Mouse (Mus musculus) lung, postnatal 0 days (tissue): ENCODE data around the gene Crabp2.

Source experiments
- CTCF ChIP-seq: IDR thresholded peaks from 2 replicates; pipeline ENCODE4 v1.5.1; 2016; ENCODE audit warnings: antibody characterized with exemption, mild to moderate bottlenecking
- EP300 ChIP-seq: IDR thresholded peaks from 2 replicates; pipeline ENCODE4 v1.6.1; 2016; ENCODE audit warnings: antibody characterized with exemption, mild to moderate bottlenecking, control low read depth

DNA sequence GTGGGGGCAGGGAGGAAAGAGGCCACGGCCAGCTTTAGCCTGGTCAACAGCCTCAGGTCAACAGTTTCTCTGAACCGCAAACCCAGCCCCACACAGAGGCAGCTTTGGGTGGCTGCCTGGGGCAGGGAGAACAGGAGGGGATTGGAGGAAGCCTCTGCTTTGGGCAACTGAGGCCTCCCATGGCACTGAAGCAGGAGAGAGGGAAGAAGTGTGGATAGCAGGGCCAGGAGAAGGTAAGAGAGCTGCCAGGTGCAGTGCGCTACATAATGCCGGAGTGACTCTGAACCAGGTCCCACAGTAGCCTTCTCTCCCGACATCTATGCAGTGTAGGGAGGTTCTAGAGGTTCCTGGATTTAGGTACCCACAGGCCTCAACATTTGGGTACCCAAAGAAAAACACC, 32.3 kb downstream of the Crabp2 start:
- TF ChIP-seq CTCF = no peak
- no peak for TF ChIP-seq EP300
